Mouse (Mus musculus) cerebellum, adult 2 months (tissue): ENCODE data around the gene 2810408A11Rik. TPM values are rescaled to one million over a fixed set of nuclear protein-coding genes. Genes with fewer than 3 reads are reported as not detected.
A peak's percentile ranks its signal among the peaks of the same experiment; 100 is the strongest.

Experiments
- DNase-seq, 2 experiments: peaks; one replicate each; pipeline ENCODE4 v3.0.0; 2021
- H3K27ac ChIP-seq: fragments of 200-500 bp; 2 replicates; pipeline ENCODE4 v1.5.1; 2012; ENCODE audit warnings: low read length, control low read depth, inconsistent platforms; ENCODE audit not compliant: insufficient read depth
- H3K27me3 ChIP-seq: fragments of 200-500 bp; 2 replicates; pipeline ENCODE4 v1.6.1; 2012; ENCODE audit warnings: inconsistent platforms, mild to moderate bottlenecking, low read length, moderate library complexity; ENCODE audit not compliant: control insufficient read depth, insufficient read depth
- H3K4me1 ChIP-seq: fragments of 200-500 bp; 2 replicates; pipeline ENCODE4 v1.6.1; 2011; ENCODE audit warnings: low read length; ENCODE audit not compliant: control insufficient read depth, insufficient read depth
- H3K4me3 ChIP-seq: fragments of 200-500 bp; replicated peaks from 2 replicates; pipeline ENCODE3; 2011; ENCODE audit warnings: mild to moderate bottlenecking, low read depth, low read length, control low read depth; ENCODE audit not compliant: insufficient read depth
- CTCF ChIP-seq: fragments of 200-500 bp; IDR thresholded peaks from 2 replicates; pipeline ENCODE4 v1.5.1; 2011; ENCODE audit warnings: low read depth, mild to moderate bottlenecking, control low read depth, low read length, moderate library complexity, borderline replicate concordance; ENCODE audit not compliant: insufficient read depth
- POLR2A ChIP-seq: fragments of 200-500 bp; IDR thresholded peaks from 2 replicates; pipeline ENCODE4 v1.6.1; 2011; ENCODE audit warnings: low read length, control low read depth, borderline replicate concordance; ENCODE audit not compliant: insufficient read depth
- WGBS: fragments of 180-500 bp; shearing (Covaris S2); methylation state at CpG from one replicate; pipeline ENCODE4 v1.1.7; 2018; 5-methylcytosine and 5-hydroxymethylcytosine counted together
- polyA plus RNA-seq: library from polyadenylated mRNA; depleted of rRNA; stranded (reverse); fragments of >200 nt; gene quantifications from 2 replicates; pipeline ENCODE4 v1.2.3, GENCODE M21; 2012

2810408A11Rik gene
- polyA plus RNA-seq, 1 experiment: 0.36 TPM

- Histone ChIP-seq H3K4me1 (no peaks in the 10 kb centered on the region), H3K27ac (no peak overlapping the region), H3K4me3 (no peak overlapping the region), H3K27me3 (no peaks in the 10 kb centered on the region)
- WGBS: 76% methylated on average over 9 of the region's 9 CpGs
- no peak for TF ChIP-seq CTCF
- TF ChIP-seq POLR2A: no peak
- no peak for DNase-seq
Measured at GRCm38 (mm10) chr11:69884240-69884639, 16.5 kb downstream of the 2810408A11Rik start.

- Histone ChIP-seq H3K4me3 (no peak overlapping the region), H3K27me3 (no peaks in the 10 kb centered on the region), H3K27ac (no peak overlapping the region), H3K4me1 (no peaks in the 10 kb centered on the region)
- TF ChIP-seq CTCF (no peak), POLR2A (no peak)
- DNase-seq: no peak
- 85% methylated on average over 8 of the region's 8 CpGs for WGBS
Measured at GRCm38 (mm10) chr11:69883527-69884151, 17.1 kb downstream of the 2810408A11Rik start.

GRCm38 (mm10) chr11:69883066-69883465 is 17.7 kb downstream of the 2810408A11Rik start:
- 67% methylated on average over 4 of the region's 4 CpGs for WGBS
- no peaks in the 10 kb centered on the region for H3K27me3 ChIP-seq
- peak; percentile 40; the same call in 1 of the 2 replicates for TF ChIP-seq CTCF
- no peak for TF ChIP-seq POLR2A
- H3K4me3 ChIP-seq: no peak overlapping the region
- no peak overlapping the region for H3K27ac ChIP-seq
- H3K4me1 ChIP-seq: no peaks in the 10 kb centered on the region
- no peak for DNase-seq

GRCm38 (mm10) chr11:69881787-69882670 is 18.8 kb downstream of the 2810408A11Rik start:
- no peak for TF ChIP-seq CTCF
- no peak for TF ChIP-seq POLR2A
- no peak overlapping the region for H3K27ac ChIP-seq
- no peaks in the 10 kb centered on the region for H3K27me3 ChIP-seq
- 60% methylated on average over 21 of the region's 21 CpGs for WGBS
- no peak for DNase-seq
- peak overlapping the region; percentile 57 for H3K4me3 ChIP-seq
- H3K4me1 ChIP-seq: no peaks in the 10 kb centered on the region

- no peaks in the 10 kb centered on the region for H3K4me1 ChIP-seq
- DNase-seq: peak; percentile 78 to 81
- under 1% methylated on average over 46 of the region's 46 CpGs for WGBS
- H3K27ac ChIP-seq: no peak within 1 kb of the TSS; the same call in 1 of the 2 replicates
- H3K27me3 ChIP-seq: no peaks in the 10 kb centered on the region
- no peak for TF ChIP-seq CTCF
- TF ChIP-seq POLR2A: peak; percentile 68; the same call in 1 of the 2 replicates
- H3K4me3 ChIP-seq: peak within 1 kb of the TSS; percentile 57
Measured at GRCm38 (mm10) chr11:69880853-69881603, 19.8 kb downstream of the 2810408A11Rik start, which contains the start of gene Kctd11. Gene Kctd11 (minus strand): TSS chr11:69881406.

DNA sequence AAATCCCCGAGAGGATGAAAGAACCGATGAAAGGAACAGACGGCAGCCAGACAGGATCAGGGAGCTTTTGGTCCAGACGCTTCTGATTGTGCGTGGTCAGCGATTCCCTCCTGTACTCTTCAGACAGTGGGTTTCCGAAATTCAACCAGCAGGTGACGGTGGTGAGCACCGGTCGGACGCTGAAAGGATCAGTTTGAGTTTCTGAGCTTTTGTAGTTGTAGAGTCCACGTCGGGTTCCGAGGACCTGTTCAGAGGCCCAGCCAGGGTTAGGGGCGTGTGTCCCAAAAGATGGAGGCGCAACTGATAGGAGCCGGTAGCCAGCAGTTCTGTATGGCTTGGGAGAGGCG is 20.3 kb downstream of the 2810408A11Rik start:
- TF ChIP-seq CTCF: peak; percentile 72; the same call in 1 of the 2 replicates
- no peak for TF ChIP-seq POLR2A
- under 1% methylated on average over 18 of the region's 18 CpGs for WGBS
- Histone ChIP-seq H3K27me3 (no peaks in the 10 kb centered on the region), H3K4me1 (no peaks in the 10 kb centered on the region), H3K4me3 (peak overlapping the region; percentile 57), H3K27ac (no peak overlapping the region; the same call in 1 of the 2 replicates)
- peak; percentile 62 to 68 for DNase-seq

GRCm38 (mm10) chr11:69879711-69880110 is 21.1 kb downstream of the 2810408A11Rik start:
- TF ChIP-seq CTCF (no peak), POLR2A (no peak)
- Histone ChIP-seq H3K4me1 (no peaks in the 10 kb centered on the region), H3K27ac (no peak overlapping the region), H3K4me3 (no peak overlapping the region), H3K27me3 (no peaks in the 10 kb centered on the region)
- WGBS: 73% methylated on average over 15 of the region's 15 CpGs
- no peak for DNase-seq

DNA sequence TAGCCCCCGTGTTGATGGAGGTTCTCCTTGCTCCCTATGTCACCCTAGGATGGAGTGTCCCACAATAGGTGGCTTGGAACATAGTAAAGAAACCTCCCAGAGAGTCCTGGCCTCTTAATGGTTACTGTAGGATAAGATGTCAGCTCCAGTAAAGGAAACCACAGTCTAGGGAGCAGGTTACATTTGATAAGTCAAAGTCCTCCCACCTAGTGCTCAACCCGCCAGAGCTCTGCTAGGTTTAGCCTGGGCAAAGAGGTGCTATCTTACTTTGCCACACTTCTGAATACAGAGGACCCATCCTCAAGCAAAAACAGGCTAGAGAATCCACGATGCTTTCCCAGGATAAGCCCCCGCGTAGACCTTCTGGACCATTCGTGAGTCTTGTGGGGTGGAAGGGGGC is 21.8 kb downstream of the 2810408A11Rik start:
- TF ChIP-seq CTCF: no peak
- no peak for TF ChIP-seq POLR2A

More for the DNA sequence above, 21.8 kb downstream of the 2810408A11Rik start:
- Histone ChIP-seq H3K4me1 (no peaks in the 10 kb centered on the region), H3K27ac (no peak overlapping the region), H3K27me3 (no peaks in the 10 kb centered on the region), H3K4me3 (no peak overlapping the region)
- DNase-seq: no peak
- WGBS: 87% methylated on average over 6 of the region's 6 CpGs
